Mouse (Mus musculus): Measurements from ENCODE around the gene Ddx58.

DNA sequence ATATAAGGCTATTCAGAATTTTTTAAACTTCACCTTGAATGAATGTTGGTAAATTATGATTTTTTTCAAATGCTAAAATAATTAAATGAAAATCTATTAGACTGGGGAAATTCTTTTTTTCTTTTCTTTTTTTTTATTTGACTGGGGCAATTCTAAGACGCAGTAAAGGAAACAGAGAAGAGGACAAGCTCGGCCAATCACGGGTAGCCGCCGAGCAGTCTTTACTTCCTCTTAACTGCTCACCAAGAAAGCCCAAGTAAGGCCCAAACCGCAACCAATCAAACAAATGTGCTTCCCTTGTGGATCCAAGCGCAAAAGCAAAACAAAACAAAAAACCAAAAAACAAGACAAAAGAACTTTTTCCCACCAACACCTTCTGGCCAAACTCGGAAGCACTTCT, 4.4 kb upstream of the Ddx58 start:
- no peak for TF ChIP-seq GATA1 (IDR thresholded peaks at IDR 0.05; ENCODE audit: borderline replicate concordance, low read length)
- no peak for TF ChIP-seq FLI1 (IDR thresholded peaks at IDR 0.05; ENCODE audit: low read length)

Data from megakaryocyte, embryonic 14.5 days (primary cell).